In the genomic region with DNA sequence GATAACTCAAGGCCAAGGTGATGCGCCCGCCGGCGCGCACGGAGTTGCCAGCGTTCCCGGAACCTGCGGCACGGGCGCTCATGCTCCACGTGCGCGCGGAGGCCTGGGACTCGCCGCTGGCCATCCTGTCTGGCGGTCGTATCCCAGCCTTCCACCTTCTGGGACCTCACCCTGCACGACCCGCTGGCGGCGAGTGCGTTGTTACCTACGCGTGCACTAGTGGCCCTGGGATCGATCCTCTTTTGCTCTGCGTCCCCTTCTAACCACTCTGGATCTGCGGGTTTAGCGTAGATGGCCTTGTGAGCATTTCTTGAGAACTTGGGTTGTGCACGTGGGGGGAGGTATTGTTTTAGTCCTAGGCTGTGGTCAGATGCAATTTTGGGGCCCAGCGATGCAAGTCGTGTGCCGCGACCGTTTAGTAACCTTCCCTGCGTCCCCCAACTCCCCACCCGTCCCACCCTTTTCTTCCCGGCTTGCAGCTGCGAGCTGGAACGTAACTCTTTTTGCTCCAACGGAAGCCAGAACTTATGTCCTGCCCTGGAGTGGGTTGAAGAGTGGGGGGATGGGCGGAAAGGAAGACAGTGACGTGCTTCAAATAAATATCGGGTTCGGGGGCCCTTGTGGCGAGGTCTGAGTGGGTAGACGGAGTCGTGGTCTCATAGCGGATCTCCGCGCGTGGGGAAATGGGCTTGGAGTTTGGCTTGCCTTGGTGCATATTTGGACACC, we compare ENCODE assay signal across 8 mouse cellular contexts. TPM values are rescaled to one million over a fixed set of nuclear protein-coding genes. Genes with fewer than 3 reads are reported as not detected.
DNase-seq lines count a peak whose midpoint lies in the region; ATAC-seq and TF ChIP-seq lines count a peak whose summit lies in the region.

No protein-coding gene starts in this region.

- no peak for TF ChIP-seq CTCF in gastrocnemius, adult 2 months (IDR thresholded peaks at IDR 0.05)
- TF ChIP-seq CTCF in liver, embryonic 14.5 days (IDR thresholded peaks at IDR 0.05; ENCODE audit: low read depth) = no peak

- H3K4me1 ChIP-seq in embryonic facial prominence, embryonic 15.5 days = peaks cover 25% of the 10 kb centered on the region
- H3K4me1 ChIP-seq in hindbrain, embryonic 12.5 days = peaks cover 35% of the 10 kb centered on the region
- peaks cover 18 to 41% of the 10 kb centered on the region in 2 experiments for H3K4me1 ChIP-seq in liver, embryonic 14.5 days (replicated peaks; ENCODE audit: control insufficient read depth in 2 of 2, insufficient read depth in 2 of 2, low read length in 1 of 2)
- H3K4me1 ChIP-seq in neural tube, embryonic 13.5 days (replicated peaks) = peaks cover 36% of the 10 kb centered on the region

- ATAC-seq in activated CD4-positive, CD25-positive, alpha-beta regulatory T cell, adult 4 months = peak; percentile 24
- ATAC-seq in embryonic facial prominence, embryonic 15.5 days (ENCODE audit: insufficient number of reproducible peaks, low FRiP score, low TSS enrichment, low read depth) = peak; percentile 56
- ATAC-seq in hindbrain, embryonic 12.5 days (ENCODE audit: low FRiP score) = peak; percentile 65
- peak; percentile 58 for ATAC-seq in liver, embryonic 14.5 days (ENCODE audit: insufficient read depth)
- ATAC-seq in neural tube, embryonic 13.5 days (ENCODE audit: low read depth) = peak; percentile 81

- WGBS in embryonic facial prominence, embryonic 15.5 days = under 1% methylated on average over 53 of the region's 53 CpGs
- under 1% methylated on average over 53 of the region's 53 CpGs for WGBS in hindbrain, embryonic 12.5 days
- WGBS in liver, embryonic 14.5 days (ENCODE audit: insufficient replicate concordance) = under 1% methylated on average over 53 of the region's 53 CpGs
- WGBS in neural tube, embryonic 13.5 days = under 1% methylated on average over 53 of the region's 53 CpGs

- H3K4me3 ChIP-seq in gastrocnemius, adult 2 months = peak overlapping the region; percentile 78
- H3K4me3 ChIP-seq in embryonic facial prominence, embryonic 15.5 days (replicated peaks) = peak overlapping the region; percentile 90
- peak overlapping the region; percentile 60 for H3K4me3 ChIP-seq in hindbrain, embryonic 12.5 days
- H3K4me3 ChIP-seq in liver, embryonic 14.5 days (ENCODE audit: insufficient read depth in 1 of 2, low read depth in 2 of 2, low read length in 2 of 2) = peak overlapping the region; percentile 78 to 89
- H3K4me3 ChIP-seq in neural tube, embryonic 13.5 days = peak overlapping the region; percentile 85

- peak overlapping the region; percentile 77 for H3K27ac ChIP-seq in gastrocnemius, adult 2 months
- peak overlapping the region; percentile 89 for H3K27ac ChIP-seq in embryonic facial prominence, embryonic 15.5 days (replicated peaks)
- H3K27ac ChIP-seq in hindbrain, embryonic 12.5 days = peak overlapping the region; percentile 78
- H3K27ac ChIP-seq in liver, embryonic 14.5 days = peak overlapping the region; percentile 88
- peak overlapping the region; percentile 71 for H3K27ac ChIP-seq in neural tube, embryonic 13.5 days (replicated peaks)

- peak overlapping the region; percentile 71 for H3K4me2 ChIP-seq in embryonic facial prominence, embryonic 15.5 days (replicated peaks)
- peak overlapping the region; percentile 70 for H3K4me2 ChIP-seq in hindbrain, embryonic 12.5 days (replicated peaks)
- H3K4me2 ChIP-seq in liver, embryonic 14.5 days (ENCODE audit: low read depth) = peak overlapping the region; percentile 95
- H3K4me2 ChIP-seq in neural tube, embryonic 13.5 days = peak overlapping the region; percentile 91

- TF ChIP-seq EP300 in liver, embryonic 14.5 days (IDR thresholded peaks at IDR 0.05; ENCODE audit: low read depth) = no peak

- intact Hi-C loops in gastrocnemius, adult 2 months (cut with DNase I) = no loop called here

- H3K9ac ChIP-seq in embryonic facial prominence, embryonic 15.5 days = peak overlapping the region; percentile 72
- peak overlapping the region; percentile 77 for H3K9ac ChIP-seq in hindbrain, embryonic 12.5 days
- H3K9ac ChIP-seq in liver, embryonic 14.5 days (replicated peaks) = peak overlapping the region; percentile 91
- H3K9ac ChIP-seq in neural tube, embryonic 13.5 days = peak overlapping the region; percentile 76

- H3K27me3 ChIP-seq in embryonic facial prominence, embryonic 15.5 days = no peaks in the 10 kb centered on the region; the same call in 1 of the 2 replicates
- peaks cover 10% of the 10 kb centered on the region; the same call in 1 of the 2 replicates for H3K27me3 ChIP-seq in hindbrain, embryonic 12.5 days
- no peaks in the 10 kb centered on the region for H3K27me3 ChIP-seq in liver, embryonic 14.5 days (ENCODE audit: control insufficient read depth, insufficient read depth, low read length)
- H3K27me3 ChIP-seq in neural tube, embryonic 13.5 days = peaks cover 20% of the 10 kb centered on the region

- peak; percentile 51 for DNase-seq in gastrocnemius, adult 2 months
- DNase-seq in gastrocnemius, postnatal 25 days = no peak
- DNase-seq in liver, embryonic 14.5 days (ENCODE audit: low read depth in 3 of 3, low spot score in 3 of 3) = peak in 2 of 3 experiments; percentile 14 to 24
- DNase-seq in thymus, postnatal 14 days = peak; percentile 85

- H3K9me3 ChIP-seq in embryonic facial prominence, embryonic 15.5 days (replicated peaks) = no peaks in the 10 kb centered on the region
- H3K9me3 ChIP-seq in hindbrain, embryonic 12.5 days (replicated peaks) = no peaks in the 10 kb centered on the region
- H3K9me3 ChIP-seq in liver, embryonic 14.5 days (ENCODE audit: control insufficient read depth, low read length) = no peaks in the 10 kb centered on the region
- no peaks in the 10 kb centered on the region for H3K9me3 ChIP-seq in neural tube, embryonic 13.5 days

- peaks cover 14% of the 10 kb centered on the region for H3K36me3 ChIP-seq in embryonic facial prominence, embryonic 15.5 days
- peaks cover 8% of the 10 kb centered on the region; the same call in 1 of the 2 replicates for H3K36me3 ChIP-seq in hindbrain, embryonic 12.5 days
- peaks cover 29% of the 10 kb centered on the region for H3K36me3 ChIP-seq in liver, embryonic 14.5 days (replicated peaks; ENCODE audit: control insufficient read depth, insufficient read depth, low read depth)
- 0 out of 2 replicates have a peak, but pooled peaks cover 3% of the 10 kb centered on the region for H3K36me3 ChIP-seq in neural tube, embryonic 13.5 days

RNA-seq across cellular contexts. Expression of gene Cdca7, which starts 0.7 kb away (rescaled TPM):
- under 1 TPM; 0.36 to 0.99 TPM for total RNA-seq in gastrocnemius, adult 2 months (2021)
- total RNA-seq in gastrocnemius, postnatal 25 days (2021) = under 1 TPM; 0.56 to 0.78 TPM
- 10 to 100 TPM; 31.9 to 53.0 TPM for polyA plus RNA-seq in activated CD4-positive, CD25-positive, alpha-beta regulatory T cell, adult 4 months (2017; shearing (Covaris generic))
- polyA plus RNA-seq in embryonic facial prominence, embryonic 15.5 days (2015; fragmentation: Nextera tagmentation; extraction: Ambion mirVana) = 102 and 103 TPM in 2 replicates
- 100 and 101 TPM in 2 replicates for polyA plus RNA-seq in hindbrain, embryonic 12.5 days (2016; fragmentation: Nextera tagmentation; extraction: Ambion mirVana)
- polyA plus RNA-seq in liver, embryonic 14.5 days (2012; rRNA removed) = 39.9 and 45.0 TPM in 2 replicates
- 45.2 and 48.9 TPM in 2 replicates for polyA plus RNA-seq in liver, embryonic 14.5 days (2014; fragmentation: Nextera tagmentation; extraction: Ambion mirVana)
- 24.6 and 36.4 TPM in 2 replicates for polyA plus RNA-seq in neural tube, embryonic 13.5 days (2015; fragmentation: Nextera tagmentation; extraction: Ambion mirVana)

Comparison
In these comparisons a context has a peak if more than half of its experiments do, and no peak if none do; other contexts are left out.
1. ATAC-seq: peak in every context shown above with its lines; median percentile 81 in neural tube, embryonic 13.5 days; 65 in hindbrain, embryonic 12.5 days; 58 in liver, embryonic 14.5 days; 56 in embryonic facial prominence, embryonic 15.5 days; 24 in activated CD4-positive, CD25-positive, alpha-beta regulatory T cell, adult 4 months.